Mouse (Mus musculus): ENCODE results near the gene Vps13d.
"Not testable (repeated sequence)": the region's sequence is repeated elsewhere in the genome, so short reads cannot be mapped to it uniquely, and the experiment has no call there.

Gene Vps13d

GRCm38 (mm10) chr4:145210564-145210963, 15.8 kb upstream of the Vps13d start:
- DNase-seq: no peak

DNA sequence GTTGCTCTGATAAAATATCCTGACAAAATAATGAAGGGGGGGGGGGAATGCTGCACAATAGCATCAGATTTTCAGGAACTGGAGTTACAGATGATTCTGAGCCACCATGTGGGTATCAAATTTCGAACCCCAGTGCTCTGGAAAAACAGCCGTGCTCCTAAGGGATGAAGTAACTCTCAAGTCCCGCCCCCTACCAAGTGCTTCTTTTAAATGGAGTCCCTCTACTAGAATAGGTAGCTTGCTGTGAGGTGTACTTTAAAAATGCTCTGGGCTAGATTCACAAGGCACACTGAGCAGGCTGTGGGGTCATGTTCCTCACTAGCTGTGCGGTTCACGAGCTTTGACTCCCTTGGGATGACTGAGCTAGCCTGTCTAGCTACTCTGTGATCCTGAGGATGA, 14.9 kb upstream of the Vps13d start:
- DNase-seq: peak; percentile 21

GRCm38 (mm10) chr4:145209076-145209689, 14.4 kb upstream of the Vps13d start:
- DNase-seq: no peak

DNA sequence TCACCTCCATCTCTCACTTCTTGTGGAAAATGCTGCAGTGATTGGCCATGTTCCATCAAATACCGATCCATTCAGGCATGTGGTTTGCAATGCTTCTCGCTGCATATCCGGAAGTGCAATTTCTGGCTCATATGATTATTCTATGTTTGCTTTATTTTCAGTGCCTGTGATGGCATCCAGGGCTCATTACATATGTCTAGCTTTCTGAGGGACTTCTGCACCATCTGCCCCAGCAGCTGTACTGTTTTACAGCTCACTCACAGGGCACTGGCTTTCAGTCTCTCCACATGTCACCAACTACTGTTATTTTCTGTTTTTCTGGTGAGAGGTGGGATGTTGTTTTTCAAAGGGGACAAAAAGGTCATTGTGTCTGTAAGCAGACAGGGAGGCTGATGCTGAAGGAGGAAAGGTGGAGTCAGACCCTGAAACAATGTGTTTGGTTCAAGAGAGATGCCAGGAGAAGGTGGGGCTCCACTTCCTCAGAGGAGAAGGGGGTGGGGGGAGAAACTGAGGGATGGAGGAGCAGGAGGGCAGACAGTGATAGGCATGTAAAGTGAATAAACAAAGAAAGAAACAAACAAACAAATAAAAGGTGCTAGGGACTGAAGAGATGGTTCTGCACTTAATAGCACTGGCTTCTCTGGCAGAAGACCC, 13.0 kb upstream of the Vps13d start:
- no peak for DNase-seq

GRCm38 (mm10) chr4:145204779-145205178, 10.0 kb upstream of the Vps13d start:
- no peak for DNase-seq

- DNase-seq: no peak
Measured at GRCm38 (mm10) chr4:145203305-145203704, 8.5 kb upstream of the Vps13d start.

GRCm38 (mm10) chr4:145201424-145201823, 6.6 kb upstream of the Vps13d start:
- DNase-seq: peak; percentile 58

GRCm38 (mm10) chr4:145199982-145200699, 5.3 kb upstream of the Vps13d start:
- peak; percentile 87 for DNase-seq

GRCm38 (mm10) chr4:145196586-145196985, 1.8 kb upstream of the Vps13d start:
- DNase-seq: peak; percentile 48

GRCm38 (mm10) chr4:145195172-145195571, 367 bp upstream of the Vps13d start:
- no peak for DNase-seq

- peak; percentile 41 for DNase-seq
Measured at GRCm38 (mm10) chr4:145193991-145194511, 754 bp downstream of the Vps13d start.

- DNase-seq: no peak
Measured at GRCm38 (mm10) chr4:145193406-145193805, 1.4 kb downstream of the Vps13d start.

DNA sequence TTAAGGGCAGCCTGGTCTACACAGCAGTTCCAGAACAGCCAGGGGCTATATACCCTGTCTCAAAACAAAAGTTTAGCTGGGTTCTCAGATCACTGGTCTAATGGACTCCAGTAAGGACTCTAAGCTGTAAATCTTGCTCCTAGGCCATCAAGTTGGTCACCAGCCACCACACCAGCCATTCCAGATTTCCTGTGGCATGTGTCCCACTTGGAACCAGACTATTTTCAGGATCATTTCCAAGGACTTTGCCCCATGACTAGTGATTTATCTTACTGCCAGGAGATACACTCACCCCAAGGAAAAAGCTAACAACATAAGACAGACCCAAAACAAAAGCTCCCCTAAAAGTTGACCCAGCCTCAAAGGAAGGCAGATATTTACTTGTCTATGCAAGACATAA, 2.1 kb downstream of the Vps13d start:
- no peak for DNase-seq

- DNase-seq: no peak
Measured at GRCm38 (mm10) chr4:145188561-145188960, 6.2 kb downstream of the Vps13d start.

DNA sequence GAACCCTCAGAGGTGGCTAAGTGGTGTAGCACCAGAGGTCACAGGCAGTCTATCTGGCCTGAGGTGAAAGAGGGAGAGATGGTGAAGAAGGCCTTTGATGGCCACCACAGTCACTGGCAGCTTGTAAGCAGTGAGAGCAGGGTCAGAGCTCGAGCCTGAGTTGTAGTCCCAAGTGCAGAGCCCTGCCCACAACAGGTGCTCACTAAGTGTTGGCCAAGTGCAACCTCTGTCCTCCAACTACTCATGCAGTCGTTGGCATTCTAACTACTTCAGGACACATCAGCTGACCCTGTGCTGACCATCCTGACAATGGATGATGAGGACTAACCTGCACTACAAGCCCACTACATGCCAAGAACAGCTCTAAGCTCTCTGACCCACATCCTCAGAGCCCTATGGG, 7.2 kb downstream of the Vps13d start:
- no peak for DNase-seq

- no peak for DNase-seq
Measured at GRCm38 (mm10) chr4:145178918-145179549, 15.8 kb downstream of the Vps13d start.

GRCm38 (mm10) chr4:145165542-145165941, 29.3 kb downstream of the Vps13d start:
- DNase-seq: not testable (repeated sequence)

- no peak for DNase-seq
Measured at GRCm38 (mm10) chr4:145164111-145164510, 30.7 kb downstream of the Vps13d start.

DNA sequence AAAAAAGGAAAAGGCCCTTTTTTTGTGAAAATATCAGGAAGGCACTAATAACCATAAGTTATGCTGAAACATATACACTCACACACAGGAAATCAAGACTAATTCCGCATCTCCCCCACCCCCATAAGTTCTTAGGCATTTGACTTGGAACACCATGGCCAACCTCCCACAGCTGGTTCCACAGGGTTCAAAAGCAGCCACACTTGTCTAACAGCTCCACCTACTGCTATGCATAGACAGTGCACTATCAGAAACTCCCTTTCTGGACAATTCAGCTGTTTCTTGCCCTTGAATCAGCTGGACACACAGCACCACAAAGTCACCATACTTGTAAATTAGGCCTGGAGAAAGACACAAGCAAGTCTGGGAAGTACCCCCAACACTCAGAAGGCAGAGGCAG, 33.6 kb downstream of the Vps13d start:
- DNase-seq: peak; percentile 36

DNA sequence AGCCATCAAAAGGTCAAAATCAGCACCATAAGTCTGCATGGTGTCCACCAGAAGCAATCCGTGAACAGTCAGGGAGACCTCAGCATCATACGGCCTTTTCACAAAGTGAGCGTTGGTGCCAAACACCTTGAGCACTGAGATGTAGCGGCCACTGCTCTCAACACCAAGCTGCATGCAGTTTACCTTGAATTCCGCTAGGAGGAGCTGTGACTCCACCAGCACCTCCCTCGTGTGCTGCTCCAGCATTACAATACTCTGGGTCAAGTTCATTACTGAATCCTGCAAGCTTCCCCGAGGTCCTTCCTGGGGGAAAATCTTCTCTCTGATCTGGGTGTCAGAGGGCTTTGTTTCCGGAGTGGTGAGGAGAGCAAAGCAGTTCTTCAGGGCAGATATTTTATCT, 38.8 kb downstream of the Vps13d start:
- peak; percentile 64 for DNase-seq

- DNase-seq: no peak
Measured at GRCm38 (mm10) chr4:145151103-145151486, 43.7 kb downstream of the Vps13d start.

DNA sequence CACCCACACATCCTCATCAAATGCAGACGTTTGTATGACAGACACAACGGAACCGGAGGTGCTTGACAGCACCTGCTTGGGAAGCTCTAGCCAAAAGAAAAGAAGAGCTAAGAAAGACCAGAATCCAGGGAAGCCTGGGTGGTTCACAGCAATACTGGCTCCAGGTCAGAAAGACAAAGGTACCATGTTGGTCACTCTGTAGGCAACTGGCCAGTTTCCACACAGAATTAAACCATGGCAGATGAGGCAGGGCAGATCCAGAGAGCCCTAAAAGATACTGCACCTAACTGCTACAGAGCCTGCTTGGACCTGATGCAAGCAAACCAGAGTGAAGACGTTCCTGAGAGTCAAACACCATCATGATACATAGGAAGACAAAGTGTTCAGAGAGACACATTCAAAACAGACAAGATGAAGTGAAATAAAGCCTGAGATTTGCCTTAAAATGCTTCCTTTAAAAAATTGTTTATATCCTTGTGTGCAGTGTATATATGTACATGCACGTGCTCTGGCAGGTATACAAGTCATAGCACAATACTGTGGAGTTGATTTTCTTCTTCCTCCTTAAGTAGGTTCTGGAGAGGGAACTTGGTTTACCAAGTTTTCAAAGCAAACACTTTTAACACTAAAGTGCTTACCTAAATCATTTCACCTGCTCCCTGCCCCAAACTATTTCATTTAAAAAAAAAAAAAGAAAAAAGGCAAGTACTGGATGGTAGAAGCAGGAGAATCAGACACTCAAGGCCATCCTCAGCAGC, 44.3 kb downstream of the Vps13d start:
- peak; percentile 27 for DNase-seq

All from lung, postnatal 36 days (tissue).